Mouse (Mus musculus): ENCODE results near the gene Prg2.

Gene Prg2

DNA sequence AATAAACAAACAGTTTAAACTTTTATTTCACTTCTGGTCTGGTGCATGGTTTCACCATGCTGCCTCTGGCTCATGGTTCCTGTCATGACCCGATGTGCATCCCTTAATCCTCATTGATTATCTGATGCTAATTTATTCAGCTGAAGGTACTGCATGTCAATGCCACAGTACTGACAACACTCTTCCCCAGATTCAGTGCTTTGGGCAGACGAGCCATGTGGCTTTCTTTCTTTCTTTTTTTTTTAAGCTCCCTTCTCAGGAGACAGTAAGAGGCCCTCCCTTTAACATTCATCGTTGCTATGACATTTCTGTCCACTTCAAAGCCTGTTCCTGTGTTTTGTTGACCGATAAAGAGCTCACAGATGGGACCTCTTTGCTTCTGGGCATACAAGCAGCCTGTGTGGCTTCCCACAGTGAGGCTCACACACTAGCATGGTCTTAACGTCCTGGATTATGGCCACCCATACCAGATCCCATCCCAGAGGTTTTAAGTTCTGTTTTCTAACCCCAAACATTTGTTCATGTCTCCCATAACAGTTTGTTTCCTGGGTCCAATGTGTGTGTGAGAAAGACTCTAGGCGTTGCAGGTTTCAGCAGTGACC lies 17.3 kb upstream of the Prg2 start:
- DNase-seq = no peak

GRCm38 (mm10) chr2:84964111-84964801 lies 16.0 kb upstream of the Prg2 start:
- no peak for DNase-seq

- no peak for DNase-seq
Measured at GRCm38 (mm10) chr2:84967318-84967991, 12.8 kb upstream of the Prg2 start.

- DNase-seq = no peak
Measured at GRCm38 (mm10) chr2:84975580-84975979, 4.7 kb upstream of the Prg2 start.

DNA sequence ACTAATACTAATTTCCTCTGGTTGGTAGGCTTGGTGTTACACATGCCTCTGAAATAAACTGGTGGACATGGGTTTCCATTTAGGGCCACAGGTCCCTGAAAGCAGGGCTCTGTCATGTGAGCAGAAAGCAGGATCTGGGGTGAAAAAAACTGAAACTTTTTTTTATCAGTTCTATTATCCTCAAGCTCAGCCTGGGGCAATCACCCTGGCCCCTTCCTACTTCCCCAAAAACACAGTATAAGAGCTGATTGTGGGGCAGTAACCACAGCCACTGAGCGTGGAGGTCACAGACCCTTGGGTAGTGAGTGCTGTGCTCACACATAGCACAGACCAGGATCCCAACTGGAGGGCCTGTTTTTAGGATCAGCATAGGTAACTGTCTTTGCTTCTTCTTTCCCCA lies 7.7 kb downstream of the Prg2 start, which contains the start of gene Prg3:
TSS of gene Prg3 (plus strand) at position 286 of the 400 bp plus-strand sequence.
- DNase-seq = no peak

- DNase-seq = no peak
Measured at GRCm38 (mm10) chr2:84996376-84996775, 16.1 kb downstream of the Prg2 start.

GRCm38 (mm10) chr2:84999486-85000181 lies 19.4 kb downstream of the Prg2 start:
- DNase-seq = no peak

GRCm38 (mm10) chr2:85001497-85001896 lies 21.2 kb downstream of the Prg2 start:
- peak; percentile 13 for DNase-seq

- DNase-seq = no peak
Measured at GRCm38 (mm10) chr2:85002575-85002974, 22.3 kb downstream of the Prg2 start.

DNA sequence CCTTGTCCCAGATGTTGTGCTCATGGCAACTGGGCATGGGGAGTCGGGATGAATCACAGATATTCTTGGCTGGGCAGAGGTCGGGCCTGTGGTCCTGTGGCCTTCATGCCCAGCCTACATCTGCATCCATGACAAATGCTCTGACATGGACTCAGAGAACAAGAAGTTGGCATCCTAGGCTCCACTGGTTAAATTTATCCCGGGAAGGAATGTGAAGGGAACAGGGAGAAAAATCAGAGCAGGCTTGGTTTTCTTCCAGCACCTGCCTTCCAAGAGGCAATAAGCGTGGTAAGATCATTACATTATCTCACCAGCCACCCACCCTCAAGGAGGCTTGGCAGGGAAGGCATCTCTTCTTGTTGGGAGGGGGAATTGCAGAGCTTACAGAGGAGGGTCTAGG lies 24.1 kb downstream of the Prg2 start:
- DNase-seq = no peak

DNA sequence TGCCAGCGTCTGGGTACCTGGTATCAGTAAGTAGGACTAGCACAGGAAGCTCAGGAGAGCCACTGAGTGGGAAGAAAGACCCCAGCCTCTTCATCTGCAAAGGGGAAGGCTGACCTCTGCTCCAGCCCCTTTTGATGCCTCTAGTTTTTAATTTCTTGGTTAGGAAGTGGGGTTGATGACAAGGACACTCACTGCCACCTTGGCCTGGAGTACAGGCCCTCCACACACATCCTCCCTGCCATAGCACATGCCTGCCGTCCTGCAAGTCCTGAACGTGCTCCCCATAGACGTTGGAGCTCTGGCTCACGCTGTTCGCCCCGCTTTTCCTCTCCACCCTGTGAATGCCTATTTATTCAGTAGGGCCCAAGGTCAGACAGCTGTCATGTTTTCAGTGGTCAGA lies 26.3 kb downstream of the Prg2 start:
- no peak for DNase-seq

DNA sequence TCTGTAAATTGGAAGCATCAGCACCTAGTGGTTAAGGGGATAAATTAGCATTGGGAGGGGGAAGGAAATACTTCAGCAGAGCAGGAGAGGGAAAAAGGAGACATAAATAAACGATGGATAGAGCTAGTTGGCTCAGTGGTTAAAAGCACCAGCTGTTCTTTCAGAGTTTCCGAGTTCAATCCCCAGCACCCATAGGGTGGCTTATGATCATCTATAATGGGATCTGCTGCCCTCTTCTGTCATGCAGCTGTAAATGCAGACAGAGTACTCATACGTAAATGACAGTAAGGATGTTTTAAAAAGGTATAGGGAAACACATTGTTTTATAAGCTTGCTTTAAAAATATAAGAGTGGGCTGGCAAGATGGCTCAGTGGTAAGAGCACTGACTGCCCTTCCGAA lies 27.5 kb downstream of the Prg2 start:
- DNase-seq = peak; percentile 14

- no peak for DNase-seq
Measured at GRCm38 (mm10) chr2:85009212-85009611, 29.0 kb downstream of the Prg2 start.

DNA sequence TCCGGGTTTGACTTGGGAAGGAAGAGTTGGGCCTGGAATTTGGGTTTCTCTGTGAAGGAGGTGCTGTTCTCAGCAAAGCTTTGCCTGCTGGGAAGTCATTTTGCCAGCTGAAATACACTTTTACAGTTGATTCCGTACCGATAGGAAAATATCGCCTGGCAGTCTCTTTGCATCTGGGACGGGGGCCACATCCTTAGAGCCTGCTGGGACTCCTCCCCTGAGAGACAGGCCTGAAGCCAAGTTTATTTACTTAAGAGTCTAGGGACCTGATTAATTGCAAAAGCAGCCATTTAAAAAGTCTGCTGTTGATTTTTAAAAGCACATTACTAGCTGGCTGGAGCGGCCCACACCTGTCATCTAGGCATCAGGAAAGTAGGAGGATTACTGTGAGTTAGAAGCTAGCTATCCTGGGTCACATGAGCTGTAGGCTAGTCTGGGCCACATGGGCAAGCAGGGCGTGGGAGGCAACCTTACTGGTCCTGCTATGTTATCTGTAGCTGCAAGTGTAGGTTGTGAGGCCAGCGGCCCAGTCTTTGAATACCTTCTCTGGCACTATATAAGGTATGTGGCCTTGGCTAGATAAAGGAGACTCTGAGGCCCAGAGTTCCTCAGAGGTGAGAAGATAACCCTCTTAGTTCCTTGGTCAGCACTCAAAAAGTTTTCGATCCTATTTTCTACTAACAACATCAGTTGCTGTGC lies 31.8 kb downstream of the Prg2 start:
- DNase-seq = no peak

DNA sequence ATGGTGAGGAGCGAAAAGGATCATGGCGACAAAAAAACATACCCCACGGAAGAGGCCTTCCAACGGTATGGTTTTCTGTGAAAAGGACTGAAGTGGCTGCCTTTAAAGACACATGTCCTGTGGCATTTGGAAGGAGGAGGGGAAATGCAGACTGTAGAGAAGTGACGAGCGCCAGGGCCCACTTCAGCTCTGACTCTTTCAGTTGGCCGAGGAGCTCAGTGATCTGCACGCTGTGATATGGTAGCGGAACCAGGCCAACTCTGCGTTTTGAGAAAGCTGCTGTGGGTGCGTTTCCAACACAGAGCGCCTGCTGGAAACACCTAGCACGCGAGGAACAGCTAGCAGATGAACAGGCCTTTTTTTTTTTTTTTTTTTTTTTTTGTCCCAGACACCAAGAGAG lies 32.4 kb downstream of the Prg2 start:
- no peak for DNase-seq

DNA sequence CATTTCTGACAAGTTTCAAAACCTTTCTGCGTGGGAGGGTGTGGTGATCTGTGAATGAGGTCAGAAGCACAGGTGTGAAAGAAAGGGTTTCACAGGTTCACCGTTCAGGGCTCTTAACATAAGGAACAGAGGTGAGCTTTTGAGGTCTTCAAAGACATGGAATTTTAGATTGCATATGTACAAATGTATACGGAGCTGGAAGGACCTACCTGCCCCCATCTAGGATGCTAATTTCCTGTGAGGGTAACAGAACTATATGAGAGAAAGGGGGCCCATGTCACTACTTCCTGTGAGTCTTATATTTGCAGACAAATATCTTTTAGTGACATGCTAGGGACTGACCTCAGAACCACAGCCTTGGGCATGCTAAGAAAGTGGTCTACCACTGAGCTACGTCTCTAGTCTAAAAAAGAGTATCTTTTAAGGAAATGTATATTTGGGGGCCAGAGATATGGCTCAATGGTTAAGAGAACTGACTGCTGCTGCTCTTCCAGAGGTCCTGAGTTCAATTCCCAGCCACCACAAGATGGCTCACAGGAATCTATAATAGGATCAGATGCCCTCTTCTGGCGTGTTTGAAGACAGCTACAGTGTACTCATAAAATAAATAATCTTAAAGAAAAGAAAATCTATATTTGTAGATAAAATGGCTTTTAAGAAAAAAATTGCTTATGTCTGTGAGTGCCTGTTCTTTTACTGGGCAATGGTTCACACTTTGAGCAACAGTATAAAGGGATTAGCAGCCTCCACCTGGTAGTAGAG lies 33.7 kb downstream of the Prg2 start:
- DNase-seq = no peak

DNA sequence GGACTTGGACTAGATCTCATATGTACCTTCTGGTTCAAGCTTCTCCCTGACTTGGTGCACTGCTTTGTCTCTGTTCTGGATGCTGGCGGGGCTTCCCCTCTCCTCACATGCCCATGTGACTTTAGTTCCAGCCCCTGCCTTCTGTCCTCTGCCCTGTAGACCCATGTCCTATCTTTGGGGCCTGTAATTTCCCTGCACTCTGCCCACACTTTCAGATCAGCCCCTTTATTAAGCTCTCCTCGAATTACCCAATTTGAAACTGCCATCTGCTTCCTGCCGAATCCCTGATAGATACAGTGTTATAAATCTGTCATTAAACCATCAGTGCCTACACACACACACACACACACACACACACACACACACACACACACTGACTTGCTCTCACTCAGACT lies 34.3 kb downstream of the Prg2 start:
- no peak for DNase-seq

DNA sequence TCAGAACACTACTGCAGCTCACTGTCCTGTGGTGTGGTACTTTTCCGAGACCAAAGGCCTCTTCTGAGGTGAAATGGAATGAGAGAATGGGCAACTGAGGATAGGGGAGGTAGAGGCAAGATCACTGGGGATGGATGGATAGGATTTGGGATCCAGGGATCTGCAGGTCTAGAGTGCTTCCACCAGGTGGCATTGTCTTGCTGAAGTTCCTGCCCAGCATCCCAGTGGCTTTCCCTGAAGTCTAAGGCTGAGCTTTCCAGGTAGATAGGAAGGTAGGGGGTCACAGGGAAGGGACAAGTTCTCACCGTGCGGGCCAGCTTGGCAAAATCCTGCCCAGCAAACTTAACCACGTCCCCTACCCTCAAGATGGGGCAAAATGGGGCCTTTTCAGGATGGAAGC lies 41.8 kb downstream of the Prg2 start:
- DNase-seq = peak; percentile 22

- no peak for DNase-seq
Measured at GRCm38 (mm10) chr2:85026178-85026577, 45.9 kb downstream of the Prg2 start.

DNA sequence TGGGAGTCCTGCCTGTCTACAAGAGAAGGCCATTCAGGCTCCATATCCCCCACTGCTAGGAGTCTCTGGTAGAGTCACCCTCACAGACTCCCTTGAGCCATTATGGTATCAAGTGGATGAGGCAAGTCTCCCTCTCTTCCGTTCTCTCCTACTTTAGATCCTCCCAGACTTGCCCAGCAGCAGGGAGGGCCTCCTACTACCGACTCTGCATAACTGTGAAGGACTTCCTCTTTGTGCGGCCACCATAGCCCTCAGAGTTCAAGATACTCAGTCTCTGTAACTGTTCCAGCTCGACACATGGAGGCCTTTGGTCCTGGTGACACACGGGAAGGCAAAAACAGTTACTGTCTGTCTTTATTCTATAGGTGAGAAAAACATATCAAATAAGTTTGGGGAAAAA lies 47.0 kb downstream of the Prg2 start:
- no peak for DNase-seq

GRCm38 (mm10) chr2:85029897-85030296 lies 49.6 kb downstream of the Prg2 start:
- no peak for DNase-seq

- no peak for DNase-seq
Measured at GRCm38 (mm10) chr2:85030989-85031388, 50.7 kb downstream of the Prg2 start.

Measured in kidney, adult 18-20 months (tissue).